Mouse (Mus musculus) limb, embryonic 11.5 days (tissue): ENCODE results near the gene Cand2. TPM values are rescaled to one million over a fixed set of nuclear protein-coding genes. Genes with fewer than 3 reads are reported as not detected.

Source experiments
- ATAC-seq: fragments of 200-750 bp; cut with Nextera tagmentation; 2 replicates; pipeline ENCODE4 v1.8.0; 2017; ENCODE audit warnings: low read depth; ENCODE audit not compliant: insufficient number of reproducible peaks, low FRiP score, low TSS enrichment
- DNase-seq: peaks from one replicate; pipeline ENCODE4 v3.0.0-alpha.2; 2015; ENCODE audit warnings: low spot score
- H3K27ac ChIP-seq: fragments of 300-500 bp; sonication (generic); replicated peaks from 2 replicates; pipeline ENCODE4 v1.5.1; 2014; ENCODE audit warnings: low read depth, mild to moderate bottlenecking, low read length
- H3K27me3 ChIP-seq: fragments of 300-500 bp; sonication (generic); 2 replicates; pipeline ENCODE4 v1.6.1; 2014; ENCODE audit warnings: mild to moderate bottlenecking, low read length, mixed read lengths; ENCODE audit not compliant: control insufficient read depth, insufficient read depth
- H3K36me3 ChIP-seq: fragments of 300-500 bp; sonication (generic); 2 replicates; pipeline ENCODE4 v1.6.1; 2014; ENCODE audit warnings: mild to moderate bottlenecking, low read length, moderate library complexity, mixed read lengths; ENCODE audit not compliant: control insufficient read depth, insufficient read depth
- H3K4me1 ChIP-seq: fragments of 300-500 bp; sonication (generic); 2 replicates; pipeline ENCODE4 v1.6.1; 2014; ENCODE audit warnings: low read length, mixed read lengths; ENCODE audit not compliant: control insufficient read depth, insufficient read depth
- H3K4me2 ChIP-seq: fragments of 300-500 bp; sonication (generic); 2 replicates; pipeline ENCODE4 v1.6.1; 2014; ENCODE audit warnings: low read depth, mild to moderate bottlenecking, moderate library complexity; ENCODE audit not compliant: severe bottlenecking
- H3K4me3 ChIP-seq: fragments of 300-500 bp; sonication (generic); 2 replicates; pipeline ENCODE4 v1.5.1; 2014; ENCODE audit warnings: low read depth, low read length
- H3K9ac ChIP-seq: fragments of 300-500 bp; sonication (generic); 2 replicates; pipeline ENCODE4 v1.6.1; 2014; ENCODE audit warnings: mild to moderate bottlenecking, low read length
- H3K9me3 ChIP-seq: fragments of 300-500 bp; sonication (generic); 2 replicates; pipeline ENCODE4 v1.6.1; 2016; ENCODE audit warnings: low read length; ENCODE audit not compliant: control insufficient read depth
- WGBS: fragments of 180-500 bp; shearing (Covaris S2); extraction: QIAGEN DNeasy Blood & Tissue Kit; methylation state at CpG from one replicate; pipeline ENCODE4 v1.1.7; 2014; 5-methylcytosine and 5-hydroxymethylcytosine counted together
- polyA plus RNA-seq: library from polyadenylated mRNA; unstranded; fragments of >200 nt; fragmentation: Nextera tagmentation; extraction: Ambion mirVana; gene quantifications from 2 replicates; pipeline ENCODE4 v1.2.1, GENCODE M21; 2014

The Cand2 gene
- polyA plus RNA-seq, 1 experiment from 2014 or later = 58.4 TPM

GRCm38 (mm10) chr6:115804432-115805192 is 30.3 kb downstream of the Cand2 start:
- no peaks in the 10 kb centered on the region for H3K27me3 ChIP-seq
- no peak overlapping the region for H3K4me2 ChIP-seq
- DNase-seq (no peak), ATAC-seq (no peak)
- peaks cover 35% of the 10 kb centered on the region for H3K36me3 ChIP-seq
- 70% methylated on average over 10 of the region's 10 CpGs for WGBS
- no peak overlapping the region for H3K4me3 ChIP-seq
- H3K4me1 ChIP-seq = peaks cover 5% of the 10 kb centered on the region
- H3K27ac ChIP-seq = no peak overlapping the region
- no peak overlapping the region for H3K9ac ChIP-seq
- no peaks in the 10 kb centered on the region for H3K9me3 ChIP-seq

GRCm38 (mm10) chr6:115807464-115808195 is 33.3 kb downstream of the Cand2 start:
- no peaks in the 10 kb centered on the region for H3K9me3 ChIP-seq
- peaks cover 5% of the 10 kb centered on the region for H3K4me1 ChIP-seq
- peak overlapping the region; percentile 61 for H3K4me2 ChIP-seq
- peak; percentile 39 for DNase-seq
- ATAC-seq = no peak
- H3K27me3 ChIP-seq = no peaks in the 10 kb centered on the region
- peak overlapping the region; percentile 97 for H3K9ac ChIP-seq
- peak overlapping the region; percentile 79 for H3K4me3 ChIP-seq
- 2% methylated on average over 15 of the region's 15 CpGs for WGBS
- H3K27ac ChIP-seq = peak overlapping the region; percentile 93
- peaks cover 21% of the 10 kb centered on the region for H3K36me3 ChIP-seq

- no peaks in the 10 kb centered on the region for H3K9me3 ChIP-seq
- peaks cover 21% of the 10 kb centered on the region; the same call in 1 of the 2 replicates for H3K36me3 ChIP-seq
- WGBS = under 1% methylated on average over 22 of the region's 22 CpGs
- peak overlapping the region; percentile 79 for H3K4me3 ChIP-seq
- no peaks in the 10 kb centered on the region for H3K27me3 ChIP-seq
- peak overlapping the region; percentile 61 for H3K4me2 ChIP-seq
- peak overlapping the region; percentile 93 for H3K27ac ChIP-seq
- H3K4me1 ChIP-seq = peaks cover 5% of the 10 kb centered on the region
- H3K9ac ChIP-seq = peak overlapping the region; percentile 97
- ATAC-seq (no peak), DNase-seq (no peak)
Observed at GRCm38 (mm10) chr6:115808196-115808487, 33.8 kb downstream of the Cand2 start.

GRCm38 (mm10) chr6:115808488-115809231 is 34.3 kb downstream of the Cand2 start, which contains the start of gene Rpl32:
Gene Rpl32 (minus strand): TSS chr6:115808747.
- peaks cover 21% of the 10 kb centered on the region; the same call in 1 of the 2 replicates for H3K36me3 ChIP-seq
- WGBS = under 1% methylated on average over 47 of the region's 47 CpGs
- no peaks in the 10 kb centered on the region for H3K27me3 ChIP-seq
- peak within 1 kb of the TSS; percentile 61 for H3K4me2 ChIP-seq
- peak within 1 kb of the TSS; percentile 79 for H3K4me3 ChIP-seq
- H3K9ac ChIP-seq = peak within 1 kb of the TSS; percentile 97
- DNase-seq (peak; percentile 90), ATAC-seq (peak; percentile 79)
- H3K27ac ChIP-seq = peak within 1 kb of the TSS; percentile 93
- H3K4me1 ChIP-seq = peaks cover 5% of the 10 kb centered on the region
- no peaks in the 10 kb centered on the region for H3K9me3 ChIP-seq

GRCm38 (mm10) chr6:115811606-115812005 is 37.3 kb downstream of the Cand2 start:
- no peak for DNase-seq
- Histone ChIP-seq H3K4me2 (no peak overlapping the region), H3K27me3 (no peaks in the 10 kb centered on the region), H3K9me3 (no peaks in the 10 kb centered on the region), H3K4me1 (peaks cover 2% of the 10 kb centered on the region), H3K27ac (no peak overlapping the region), H3K4me3 (no peak overlapping the region), H3K36me3 (peaks cover 7% of the 10 kb centered on the region; the same call in 1 of the 2 replicates), H3K9ac (no peak overlapping the region)
- ATAC-seq = no peak
- 74% methylated on average over 8 of the region's 8 CpGs for WGBS

- peak; percentile 64 for DNase-seq
- no peak overlapping the region for H3K9ac ChIP-seq
- no peaks in the 10 kb centered on the region for H3K27me3 ChIP-seq
- H3K4me3 ChIP-seq = no peak overlapping the region
- no peak for ATAC-seq
- no peaks in the 10 kb centered on the region for H3K36me3 ChIP-seq
- H3K4me1 ChIP-seq = no peaks in the 10 kb centered on the region
- no peak overlapping the region for H3K4me2 ChIP-seq
- H3K27ac ChIP-seq = no peak overlapping the region
- no peaks in the 10 kb centered on the region for H3K9me3 ChIP-seq
- 44% methylated on average over 4 of the region's 4 CpGs for WGBS
Observed at GRCm38 (mm10) chr6:115814104-115814503, 39.8 kb downstream of the Cand2 start.

- no peak overlapping the region for H3K9ac ChIP-seq
- H3K4me3 ChIP-seq = no peak overlapping the region
- no peak for DNase-seq
- no peak overlapping the region for H3K27ac ChIP-seq
- H3K4me2 ChIP-seq = no peak overlapping the region
- no peaks in the 10 kb centered on the region for H3K27me3 ChIP-seq
- no peaks in the 10 kb centered on the region for H3K4me1 ChIP-seq
- no peaks in the 10 kb centered on the region for H3K9me3 ChIP-seq
- ATAC-seq = no peak
- no peaks in the 10 kb centered on the region for H3K36me3 ChIP-seq
- WGBS = 80% methylated on average over 4 of the region's 4 CpGs
Observed at GRCm38 (mm10) chr6:115815041-115815440, 40.7 kb downstream of the Cand2 start.

GRCm38 (mm10) chr6:115818129-115818528 is 43.8 kb downstream of the Cand2 start:
- no peaks in the 10 kb centered on the region for H3K9me3 ChIP-seq
- no peaks in the 10 kb centered on the region for H3K36me3 ChIP-seq
- no peak overlapping the region for H3K9ac ChIP-seq
- ATAC-seq = no peak
- no peaks in the 10 kb centered on the region for H3K4me1 ChIP-seq
- H3K27me3 ChIP-seq = no peaks in the 10 kb centered on the region
- WGBS = 76% methylated on average over 2 of the region's 2 CpGs
- no peak overlapping the region for H3K4me3 ChIP-seq
- H3K4me2 ChIP-seq = no peak overlapping the region
- no peak for DNase-seq
- H3K27ac ChIP-seq = no peak overlapping the region
